Mouse (Mus musculus) G1E (cell line): ENCODE measurements around the gene C1rb. TPM values are rescaled to one million over a fixed set of nuclear protein-coding genes. Genes with fewer than 3 reads are reported as not detected.
"Not testable (repeated sequence)": the region's sequence is repeated elsewhere in the genome, so short reads cannot be mapped to it uniquely, and the experiment has no call there.

Experiments
- ATAC-seq: 2 replicates; pipeline ENCODE4 v1.8.0; 2016; ENCODE audit warnings: mild to moderate bottlenecking; ENCODE audit not compliant: insufficient number of reproducible peaks, poor library complexity, low FRiP score, severe bottlenecking; ENCODE audit errors: extremely low read depth
- DNase-seq: peaks from one replicate; pipeline ENCODE4 v3.0.0; 2012; ENCODE audit warnings: low spot score
- H3K27me3 ChIP-seq: 2 replicates; pipeline ENCODE4 v1.6.1; 2012; ENCODE audit warnings: mild to moderate bottlenecking, low read length, inconsistent platforms; ENCODE audit not compliant: insufficient read depth
- H3K36me3 ChIP-seq: replicated peaks from 2 replicates; pipeline ENCODE3; 2012; ENCODE audit warnings: mild to moderate bottlenecking, inconsistent platforms
- H3K4me1 ChIP-seq: 2 replicates; pipeline ENCODE4 v1.6.1; 2012; ENCODE audit warnings: low read depth, low read length, inconsistent platforms, mixed read lengths; ENCODE audit not compliant: insufficient read depth
- H3K4me3 ChIP-seq: 2 replicates; pipeline ENCODE4 v1.5.1; 2012; ENCODE audit warnings: low read depth, mild to moderate bottlenecking, inconsistent platforms, low read length, moderate library complexity, mixed read lengths
- H3K9me3 ChIP-seq: replicated peaks from 2 replicates; pipeline ENCODE4 v1.6.1; 2012; ENCODE audit warnings: inconsistent platforms
- CTCF ChIP-seq: IDR thresholded peaks from 2 replicates; pipeline ENCODE4 v1.5.1; 2012; ENCODE audit warnings: low read depth, low read length, inconsistent platforms, mixed read lengths
- GATA1 ChIP-seq: IDR thresholded peaks from 2 replicates; pipeline ENCODE4 v1.6.1; 2012; ENCODE audit warnings: borderline replicate concordance, low read length, inconsistent platforms, mixed read lengths
- GATA2 ChIP-seq: IDR thresholded peaks from 2 replicates; pipeline ENCODE4 v1.6.1; 2012; ENCODE audit warnings: low read depth, low read length, inconsistent platforms, borderline replicate concordance
- POLR2AphosphoS5 ChIP-seq: IDR thresholded peaks from 2 replicates; pipeline ENCODE4 v1.6.1; 2012; ENCODE audit warnings: low read depth, low read length, inconsistent platforms; ENCODE audit not compliant: insufficient replicate concordance
- TAL1 ChIP-seq: conservative IDR thresholded peaks from 2 replicates; pipeline ENCODE4 v1.6.1; 2012; ENCODE audit warnings: low read depth, low read length, inconsistent platforms, mixed read lengths
- polyA plus RNA-seq: library from polyadenylated mRNA; stranded (reverse); fragments of >175 nt; gene quantifications from 2 replicates; pipeline ENCODE4 v1.2.3, GENCODE M21; 2012
- total RNA-seq, 2 experiments: library from RNA; stranded (forward) in 1 of 2; stranded (reverse) in 1 of 2; fragments of 200-1000 nt in 1 of 2; fragments of >200 nt in 1 of 2; fragmentation: Nextera tagmentation in 1 of 2; gene quantifications; 2 replicates each; pipeline ENCODE4 v1.2.3; 2014 to 2017

The C1rb gene
- total and polyA plus RNA-seq, 3 experiments: 0.11 TPM; not detected in 2

DNA sequence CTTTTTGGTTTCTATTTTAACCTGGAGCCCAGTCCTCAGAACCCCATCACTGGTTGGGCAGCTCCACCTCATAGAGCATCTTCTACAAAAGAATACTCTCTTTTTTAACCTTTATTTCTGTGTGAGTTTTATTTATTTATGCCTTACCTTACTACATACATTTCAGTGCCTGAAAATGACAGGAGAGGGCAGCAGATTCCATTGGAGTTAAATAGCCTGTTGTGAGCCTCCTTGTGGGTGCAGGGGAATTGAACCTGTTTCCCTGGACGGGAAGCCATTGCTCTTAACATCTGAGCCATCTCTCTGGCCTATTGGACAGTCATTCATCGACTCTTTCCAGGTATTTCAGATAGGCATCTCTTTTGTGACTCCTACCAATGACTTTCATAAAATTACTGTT lies 24.7 kb upstream of the C1rb start:
- ATAC-seq: no peak
- peaks cover 2% of the 10 kb centered on the region; the same call in 1 of the 2 replicates for H3K9me3 ChIP-seq

DNA sequence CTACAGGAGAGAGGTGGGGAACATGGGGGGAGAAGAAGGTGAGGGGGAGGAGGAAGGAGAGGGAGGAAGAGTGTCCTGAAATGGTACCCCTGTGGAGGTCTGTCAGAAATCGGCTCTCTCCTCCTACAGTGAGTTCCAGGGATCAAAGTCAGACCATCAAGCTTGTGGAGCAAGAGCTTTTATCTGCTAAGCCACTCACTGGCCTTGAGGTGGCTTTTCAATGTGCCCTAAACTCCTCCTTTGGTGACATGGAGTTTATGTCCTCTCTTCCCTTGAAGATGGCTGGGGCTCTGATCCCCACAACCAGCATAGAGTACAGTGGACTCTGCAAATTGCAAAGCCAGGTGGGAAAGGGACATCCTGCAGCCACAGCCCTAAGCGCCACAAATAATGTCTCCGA lies 22.1 kb upstream of the C1rb start:
- H3K36me3 ChIP-seq, DNase-seq, ATAC-seq, H3K4me3 ChIP-seq, H3K27me3 ChIP-seq, H3K4me1 ChIP-seq, H3K9me3 ChIP-seq: not testable (repeated sequence)

More for the DNA sequence above, 24.7 kb upstream of the C1rb start:
- no peak for DNase-seq
- Histone ChIP-seq H3K4me1 (no peaks in the 10 kb centered on the region), H3K36me3 (no peaks in the 10 kb centered on the region), H3K27me3 (no peaks in the 10 kb centered on the region), H3K4me3 (no peak overlapping the region)
- no peak for TF ChIP-seq GATA1
- TF ChIP-seq GATA2: no peak
- no peak for TF ChIP-seq TAL1
- TF ChIP-seq CTCF: no peak
- no peak for TF ChIP-seq POLR2AphosphoS5

DNA sequence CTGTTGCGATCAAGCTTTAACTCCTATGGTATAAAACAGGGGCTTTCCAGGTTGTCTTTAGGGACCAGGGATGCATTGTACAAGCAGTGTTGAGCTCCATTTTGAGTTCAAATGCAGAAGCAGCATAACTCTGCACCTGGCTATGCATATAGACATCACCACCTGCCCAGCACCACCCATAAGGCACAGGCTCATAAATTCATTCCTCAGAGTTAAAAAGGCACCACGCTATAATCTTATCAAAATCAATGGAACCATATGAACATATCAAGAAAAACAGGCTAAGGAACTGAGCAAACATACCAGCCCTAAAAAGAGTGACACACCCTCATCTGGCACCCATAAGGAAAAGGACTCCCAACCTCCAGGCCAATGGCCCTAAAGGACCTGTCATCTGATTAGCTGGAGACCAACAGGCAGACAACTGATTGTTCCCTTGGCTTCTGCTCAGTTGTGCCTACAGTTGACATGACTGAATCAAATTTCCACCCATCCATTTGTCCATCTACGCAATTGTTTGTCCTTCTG lies 21.0 kb upstream of the C1rb start:
- H3K27me3 ChIP-seq: peaks cover 4% of the 10 kb centered on the region; the same call in 1 of the 2 replicates
- H3K9me3 ChIP-seq: peaks cover 4% of the 10 kb centered on the region; the same call in 1 of the 2 replicates
- H3K36me3 ChIP-seq: no peaks in the 10 kb centered on the region
- DNase-seq (no peak), ATAC-seq (no peak)
- H3K4me3 ChIP-seq: no peak overlapping the region
- no peaks in the 10 kb centered on the region for H3K4me1 ChIP-seq
- TF ChIP-seq GATA1: no peak
- TF ChIP-seq POLR2AphosphoS5: no peak
- TF ChIP-seq CTCF: no peak
- no peak for TF ChIP-seq TAL1
- TF ChIP-seq GATA2: no peak

DNA sequence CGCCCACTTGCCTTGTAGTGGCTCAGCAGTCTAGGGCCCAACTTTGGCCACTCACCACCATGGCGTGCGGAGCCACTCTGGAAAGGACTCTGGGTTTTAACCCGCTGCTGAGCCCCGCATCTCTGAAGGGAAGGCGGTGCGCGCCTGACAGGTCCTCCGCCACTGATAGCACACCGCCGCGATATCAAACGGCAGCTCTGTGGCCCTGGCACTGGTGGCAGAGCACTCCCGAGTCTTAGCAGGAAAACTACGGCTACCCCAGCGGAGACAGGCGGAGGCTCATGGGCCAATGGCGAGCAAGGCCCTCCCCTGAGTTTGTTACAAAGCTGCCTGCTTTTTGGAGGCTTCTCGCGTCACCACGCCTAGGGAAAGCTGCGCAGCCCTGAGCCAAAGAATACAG lies 17.3 kb upstream of the C1rb start:
- TF ChIP-seq GATA1 (no peak), TAL1 (no peak), GATA2 (no peak), POLR2AphosphoS5 (no peak), CTCF (no peak)
- Histone ChIP-seq H3K4me1 (no peaks in the 10 kb centered on the region), H3K27me3 (peaks cover 6% of the 10 kb centered on the region; the same call in 1 of the 2 replicates), H3K36me3 (no peaks in the 10 kb centered on the region), H3K9me3 (peaks cover 4% of the 10 kb centered on the region; the same call in 1 of the 2 replicates), H3K4me3 (no peak overlapping the region)
- no peak for DNase-seq
- ATAC-seq: no peak

DNA sequence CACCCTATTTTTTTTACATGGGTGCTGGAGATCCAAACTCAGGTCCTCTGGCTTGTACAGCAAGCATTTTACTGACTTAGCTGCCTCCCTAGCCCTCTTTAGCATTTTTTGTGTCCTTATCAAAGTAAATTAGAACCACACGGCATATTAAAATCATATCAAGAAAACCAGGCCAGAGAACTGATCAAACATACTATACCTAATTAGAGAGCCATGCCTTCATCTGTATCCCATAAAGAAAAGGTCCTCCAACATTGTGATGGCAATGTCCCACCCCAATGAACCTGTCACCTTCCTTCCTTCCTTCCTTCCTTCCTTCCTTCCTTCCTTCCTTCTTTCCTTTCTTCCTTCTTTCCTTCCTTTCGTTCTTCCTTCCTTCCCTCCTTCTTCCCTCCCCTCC lies 14.1 kb upstream of the C1rb start:
- not testable (repeated sequence) for H3K27me3 ChIP-seq, ATAC-seq, H3K4me1 ChIP-seq, DNase-seq, H3K36me3 ChIP-seq, H3K4me3 ChIP-seq, H3K9me3 ChIP-seq

DNA sequence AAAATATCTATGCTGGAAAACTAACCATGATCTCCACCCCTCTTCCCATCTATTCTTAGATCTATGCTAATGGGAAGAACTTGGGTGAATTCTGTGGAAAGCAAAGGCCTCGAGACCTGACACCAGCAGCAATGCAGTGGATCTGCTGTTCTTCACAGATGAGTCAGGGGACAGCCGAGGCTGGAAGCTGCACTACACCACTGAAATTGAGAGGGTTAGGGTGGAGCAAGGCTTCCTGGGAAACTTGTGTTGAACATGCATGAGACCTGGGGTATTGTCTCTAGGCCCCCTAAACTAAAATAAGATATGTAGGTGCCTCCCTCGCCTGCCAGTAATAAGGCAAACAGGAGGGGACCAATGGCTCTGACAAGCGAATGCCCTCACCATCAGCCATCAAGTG lies 8.9 kb upstream of the C1rb start:
- H3K4me3 ChIP-seq, H3K36me3 ChIP-seq, H3K27me3 ChIP-seq, ATAC-seq, H3K9me3 ChIP-seq, H3K4me1 ChIP-seq, DNase-seq: not testable (repeated sequence)

DNA sequence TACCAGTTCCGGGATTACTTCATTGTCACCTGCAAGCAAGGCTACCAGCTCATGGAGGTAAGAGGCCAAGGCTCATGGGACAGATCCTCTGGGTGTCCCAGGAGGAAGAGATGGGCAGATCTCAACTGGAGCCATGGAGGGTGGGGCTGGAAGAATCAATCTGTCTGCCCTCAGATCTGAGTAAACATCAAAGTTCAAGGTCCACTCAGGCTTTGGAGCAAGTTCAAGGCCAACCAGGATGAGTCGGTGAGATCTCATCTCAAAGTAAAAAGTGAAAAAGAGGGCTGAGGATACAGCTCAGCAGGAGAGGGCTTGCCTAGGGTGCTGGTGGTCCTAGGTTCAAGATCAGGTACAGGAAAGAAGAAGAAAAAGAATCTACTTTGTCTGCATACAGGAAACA lies 8.5 kb upstream of the C1rb start:
- ATAC-seq, H3K27me3 ChIP-seq, H3K9me3 ChIP-seq, H3K4me1 ChIP-seq, H3K4me3 ChIP-seq, H3K36me3 ChIP-seq, DNase-seq: not testable (repeated sequence)

DNA sequence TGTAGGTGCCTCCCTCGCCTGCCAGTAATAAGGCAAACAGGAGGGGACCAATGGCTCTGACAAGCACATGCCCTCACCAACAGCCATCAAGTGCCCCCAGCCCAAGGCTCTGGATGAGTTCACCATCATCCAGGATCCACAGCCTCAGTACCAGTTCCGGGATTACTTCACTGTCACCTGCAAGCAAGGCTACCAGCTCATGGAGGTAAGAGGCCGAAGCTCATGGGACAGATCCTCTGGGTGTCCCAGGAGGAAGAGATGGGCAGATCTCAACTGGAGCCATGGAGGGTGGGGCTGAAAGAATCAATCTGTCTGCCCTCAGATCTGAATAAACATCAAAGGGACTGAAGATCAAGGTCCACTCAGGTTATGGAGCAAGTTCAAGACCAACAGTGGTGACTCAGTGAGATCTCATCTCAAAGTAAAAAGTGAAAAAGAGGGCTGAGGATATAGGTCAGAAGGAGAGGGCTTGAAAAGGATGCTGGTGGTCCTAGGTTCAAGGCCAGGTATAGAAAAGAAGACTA lies 5.1 kb downstream of the C1rb start:
- H3K9me3 ChIP-seq, H3K36me3 ChIP-seq, H3K27me3 ChIP-seq, DNase-seq, H3K4me1 ChIP-seq, ATAC-seq, H3K4me3 ChIP-seq: not testable (repeated sequence)

DNA sequence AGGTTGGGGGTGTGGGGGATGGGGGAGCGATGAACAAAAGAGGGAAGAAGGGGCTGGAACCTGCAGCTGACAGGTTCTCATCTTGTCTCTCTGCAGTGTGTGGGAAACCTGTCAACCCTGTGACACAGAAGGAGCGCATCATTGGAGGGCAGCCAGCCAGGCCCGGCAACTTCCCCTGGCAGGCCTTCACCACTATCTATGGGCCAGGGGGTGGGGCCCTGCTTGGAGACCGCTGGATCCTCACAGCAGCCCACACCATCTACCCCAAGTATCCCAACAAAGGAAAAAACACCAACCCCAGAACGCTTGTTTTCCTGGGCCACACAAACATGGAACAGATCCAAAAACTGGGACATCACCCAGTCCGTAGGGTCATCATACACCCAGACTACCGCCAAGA lies 10.1 kb downstream of the C1rb start:
- not testable (repeated sequence) for H3K36me3 ChIP-seq, DNase-seq, H3K4me1 ChIP-seq, ATAC-seq, H3K4me3 ChIP-seq, H3K27me3 ChIP-seq, H3K9me3 ChIP-seq
